Comparison of ENCODE assay signal across 7 mouse cellular contexts in the genomic region with DNA sequence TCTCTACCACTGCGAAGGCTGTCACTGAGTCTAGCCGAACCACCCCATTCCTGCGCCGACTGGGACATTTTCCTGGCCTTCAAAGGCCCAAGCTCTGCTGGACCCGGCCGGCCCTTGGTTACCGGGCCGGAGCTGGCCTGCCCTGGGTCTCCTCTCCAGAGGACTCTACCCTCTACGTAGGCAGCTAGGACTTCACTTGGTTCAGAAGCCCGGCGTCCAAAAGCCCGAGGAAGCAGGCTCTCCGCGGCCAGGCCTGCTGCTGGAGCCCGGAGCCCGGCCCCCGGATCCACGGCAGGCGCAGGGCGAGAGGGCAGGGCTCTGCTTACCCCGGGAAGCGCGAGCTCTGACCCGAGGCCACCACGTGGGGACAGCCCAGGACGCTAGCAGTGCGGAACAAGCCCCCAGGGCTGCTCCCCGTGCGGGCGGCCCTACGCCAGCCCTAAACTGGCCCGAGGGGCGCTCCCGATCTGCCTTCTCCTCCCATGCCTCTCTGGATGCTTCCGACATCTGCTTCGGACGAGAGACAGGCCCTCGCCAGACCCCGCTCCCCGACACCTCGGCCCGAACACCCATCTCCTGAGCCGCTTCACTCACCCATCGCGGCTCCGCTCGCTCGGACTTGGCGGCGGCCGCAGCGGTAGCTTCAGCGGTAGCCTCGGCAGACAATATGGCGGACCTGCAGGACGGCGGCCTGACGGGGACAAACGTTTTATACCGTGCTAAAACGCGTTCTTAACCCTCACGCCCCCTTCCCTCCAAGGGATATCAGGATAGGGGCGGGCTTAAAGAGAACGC. TPM values are rescaled to one million over a fixed set of nuclear protein-coding genes. Genes with fewer than 3 reads are reported as not detected.
A peak's percentile ranks its signal among the peaks of the same experiment; 100 is the strongest.
DNase-seq lines count a peak whose midpoint lies in the region; ATAC-seq lines count a peak whose summit lies in the region.

Gene Kpna6 (minus strand): TSS at position 685 of the 795 bp plus-strand sequence.

- peak; percentile 93 for ATAC-seq in intestine, embryonic 15.5 days

- peak within 1 kb of the TSS; percentile 98 for H3K9ac ChIP-seq in intestine, embryonic 15.5 days

- peaks cover 7% of the 10 kb centered on the region for H3K4me1 ChIP-seq in intestine, embryonic 15.5 days (replicated peaks)
- H3K4me1 ChIP-seq in midbrain, embryonic 10.5 days = peaks cover 23% of the 10 kb centered on the region

- peak; percentile 91 to 93 for DNase-seq in adrenal gland, adult 18-20 months (ENCODE audit: low spot score in 2 of 2)
- DNase-seq in embryo, embryonic 11 days = peak; percentile 94
- peak; percentile 83 to 88 for DNase-seq in gastrocnemius, postnatal 36 days
- peak; percentile 93 for DNase-seq in left cerebral cortex, postnatal 25 days (ENCODE audit: low spot score in 2 of 2)
- DNase-seq in midbrain, embryonic 10.5 days (ENCODE audit: low spot score) = peak; percentile 91
- peak; percentile 85 for DNase-seq in right cerebral cortex, postnatal 4 days

- peak within 1 kb of the TSS; percentile 98 for H3K4me3 ChIP-seq in intestine, embryonic 15.5 days (replicated peaks)
- peak within 1 kb of the TSS; percentile 93 for H3K4me3 ChIP-seq in midbrain, embryonic 10.5 days

- peak within 1 kb of the TSS; percentile 98 for H3K27ac ChIP-seq in intestine, embryonic 15.5 days
- H3K27ac ChIP-seq in midbrain, embryonic 10.5 days (replicated peaks) = peak within 1 kb of the TSS; percentile 93

- H3K36me3 ChIP-seq in intestine, embryonic 15.5 days = peaks cover 6% of the 10 kb centered on the region; the same call in 1 of the 2 replicates
- peaks cover 24% of the 10 kb centered on the region for H3K36me3 ChIP-seq in midbrain, embryonic 10.5 days

- H3K9me3 ChIP-seq in intestine, embryonic 15.5 days = no peaks in the 10 kb centered on the region
- H3K9me3 ChIP-seq in midbrain, embryonic 10.5 days (replicated peaks) = no peaks in the 10 kb centered on the region

- peak within 1 kb of the TSS; percentile 67 for H3K4me2 ChIP-seq in intestine, embryonic 15.5 days (replicated peaks)

- WGBS in intestine, embryonic 15.5 days = under 1% methylated on average over 65 of the region's 65 CpGs
- WGBS in midbrain, embryonic 10.5 days = under 1% methylated on average over 65 of the region's 65 CpGs

- H3K27me3 ChIP-seq in intestine, embryonic 15.5 days (replicated peaks) = no peaks in the 10 kb centered on the region
- H3K27me3 ChIP-seq in midbrain, embryonic 10.5 days (ENCODE audit: low read depth, poor library complexity, severe bottlenecking) = no peaks in the 10 kb centered on the region

- intact Hi-C loops in gastrocnemius, postnatal 36 days (cut with DNase I) = no loop called here
- intact Hi-C loops in left cerebral cortex, postnatal 25 days (cut with DNase I) = loop anchor here (1.0 kb wide), 1 partner anchor 24 kb away; the partner anchor contains the start of gene Tmem39b

RNA-seq across cellular contexts. Expression of gene Kpna6, which starts in this region (rescaled TPM):
- 10 to 100 TPM; 92.4 to 96.3 TPM for total RNA-seq in adrenal gland, adult 18-20 months (2021)
- total RNA-seq in gastrocnemius, postnatal 36 days (2021) = 10 to 100 TPM; 64.5 to 67.4 TPM
- 14.1 and 14.2 TPM in 2 replicates for polyA plus RNA-seq in intestine, embryonic 15.5 days (2015; fragmentation: Nextera tagmentation; extraction: Ambion mirVana)
- total RNA-seq in left cerebral cortex, postnatal 25 days (2021) = 100 to 1,000 TPM in 1 of 2 experiments, 10 to 100 TPM in 1; 86.5 to 106 TPM
- polyA plus RNA-seq in midbrain, embryonic 10.5 days (2016; fragmentation: Nextera tagmentation; extraction: Ambion mirVana) = 14.7 and 16.0 TPM in 2 replicates

Comparison
In these comparisons a context has a peak if more than half of its experiments do, and no peak if none do; other contexts are left out.
1. Peak in every context shown above with its lines: DNase-seq, ATAC-seq, H3K4me3 ChIP-seq and H3K27ac ChIP-seq.